Mouse (Mus musculus) kidney, adult 2 months (tissue): ENCODE results near the gene Egfr. TPM values are rescaled to one million over a fixed set of nuclear protein-coding genes. Genes with fewer than 3 reads are reported as not detected.

Experiments used
- DNase-seq: peaks from one replicate; pipeline ENCODE4 v3.0.0; 2021
- H3K27ac ChIP-seq: fragments of 200-500 bp; 2 replicates; pipeline ENCODE4 v1.5.1; 2012; ENCODE audit warnings: low read depth, low read length, control low read depth, inconsistent platforms; ENCODE audit not compliant: insufficient read depth
- H3K27me3 ChIP-seq: fragments of 200-500 bp; replicated peaks from 2 replicates; pipeline ENCODE4 v1.6.1; 2012; ENCODE audit warnings: mild to moderate bottlenecking, moderate library complexity, low read length, inconsistent platforms; ENCODE audit not compliant: control insufficient read depth, insufficient read depth
- H3K36me3 ChIP-seq: fragments of 200-500 bp; 2 replicates; pipeline ENCODE4 v1.6.1; 2012; ENCODE audit warnings: mild to moderate bottlenecking, moderate library complexity, low read length, inconsistent platforms; ENCODE audit not compliant: control insufficient read depth, insufficient read depth
- H3K4me1 ChIP-seq: fragments of 200-500 bp; 2 replicates; pipeline ENCODE4 v1.6.1; 2011; ENCODE audit warnings: low read length; ENCODE audit not compliant: control insufficient read depth, insufficient read depth
- H3K4me3 ChIP-seq: fragments of 200-500 bp; 2 replicates; pipeline ENCODE4 v1.5.1; 2011; ENCODE audit warnings: mild to moderate bottlenecking, low read depth, low read length, control low read depth; ENCODE audit not compliant: insufficient read depth
- CTCF ChIP-seq: fragments of 200-500 bp; conservative IDR thresholded peaks from 2 replicates; pipeline ENCODE4 v1.5.1; 2011; ENCODE audit warnings: low read depth, mild to moderate bottlenecking, control low read depth, low read length, moderate library complexity, mixed read lengths; ENCODE audit not compliant: insufficient read depth, insufficient read length
- POLR2A ChIP-seq: fragments of 200-500 bp; IDR thresholded peaks from one replicate; pipeline ENCODE4 v1.6.1; 2011; ENCODE audit warnings: low read depth, low read length, control low read depth
- WGBS: fragments of 180-500 bp; shearing (Covaris S2); methylation state at CpG from one replicate; pipeline ENCODE4 v1.1.7; 2018; 5-methylcytosine and 5-hydroxymethylcytosine counted together
- polyA plus RNA-seq: library from polyadenylated mRNA; depleted of rRNA; stranded (reverse); fragments of >200 nt; gene quantifications from 2 replicates; pipeline ENCODE4 v1.2.3, GENCODE M21; 2012

Gene Egfr
- polyA plus RNA-seq, 1 experiment: 19.9 TPM

GRCm38 (mm10) chr11:16817336-16818034 is 65.5 kb downstream of the Egfr start:
- Histone ChIP-seq H3K27me3 (no peaks in the 10 kb centered on the region), H3K4me3 (no peak overlapping the region), H3K27ac (no peak overlapping the region), H3K4me1 (no peaks in the 10 kb centered on the region), H3K36me3 (no peaks in the 10 kb centered on the region)
- no peak for DNase-seq
- TF ChIP-seq POLR2A (no peak), CTCF (no peak)
- WGBS: 77% methylated on average over 6 of the region's 6 CpGs

DNA sequence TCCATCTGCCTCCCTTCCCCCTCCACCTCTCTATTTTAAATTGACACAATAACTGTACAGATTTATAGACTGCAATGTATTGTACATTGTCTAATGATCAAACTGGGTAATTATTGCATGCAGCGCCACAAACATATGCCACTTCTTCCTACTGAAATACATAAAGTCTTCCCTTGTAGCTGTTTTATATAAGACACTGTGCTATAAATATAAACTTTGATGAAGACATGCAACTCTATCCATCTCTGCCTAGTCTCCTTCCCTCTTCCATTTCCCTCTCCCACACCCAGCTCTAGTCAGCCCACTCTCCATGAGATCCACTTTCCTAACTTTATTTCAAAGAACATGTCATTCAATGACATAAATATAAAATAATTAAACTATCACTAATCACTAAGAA is 67.4 kb downstream of the Egfr start:
- H3K27ac ChIP-seq: no peak overlapping the region
- H3K4me1 ChIP-seq: no peaks in the 10 kb centered on the region
- H3K27me3 ChIP-seq: no peaks in the 10 kb centered on the region
- H3K4me3 ChIP-seq: no peak overlapping the region
- WGBS: 97% methylated on average over 1 of the region's 1 CpGs
- no peak for TF ChIP-seq CTCF
- TF ChIP-seq POLR2A: no peak
- no peak for DNase-seq
- H3K36me3 ChIP-seq: no peaks in the 10 kb centered on the region

GRCm38 (mm10) chr11:16820138-16820537 is 68.1 kb downstream of the Egfr start:
- Histone ChIP-seq H3K4me3 (no peak overlapping the region), H3K27ac (no peak overlapping the region), H3K36me3 (no peaks in the 10 kb centered on the region), H3K27me3 (no peaks in the 10 kb centered on the region), H3K4me1 (no peaks in the 10 kb centered on the region)
- no peak for TF ChIP-seq POLR2A
- no peak for TF ChIP-seq CTCF
- 78% methylated on average over 6 of the region's 6 CpGs for WGBS
- no peak for DNase-seq

DNA sequence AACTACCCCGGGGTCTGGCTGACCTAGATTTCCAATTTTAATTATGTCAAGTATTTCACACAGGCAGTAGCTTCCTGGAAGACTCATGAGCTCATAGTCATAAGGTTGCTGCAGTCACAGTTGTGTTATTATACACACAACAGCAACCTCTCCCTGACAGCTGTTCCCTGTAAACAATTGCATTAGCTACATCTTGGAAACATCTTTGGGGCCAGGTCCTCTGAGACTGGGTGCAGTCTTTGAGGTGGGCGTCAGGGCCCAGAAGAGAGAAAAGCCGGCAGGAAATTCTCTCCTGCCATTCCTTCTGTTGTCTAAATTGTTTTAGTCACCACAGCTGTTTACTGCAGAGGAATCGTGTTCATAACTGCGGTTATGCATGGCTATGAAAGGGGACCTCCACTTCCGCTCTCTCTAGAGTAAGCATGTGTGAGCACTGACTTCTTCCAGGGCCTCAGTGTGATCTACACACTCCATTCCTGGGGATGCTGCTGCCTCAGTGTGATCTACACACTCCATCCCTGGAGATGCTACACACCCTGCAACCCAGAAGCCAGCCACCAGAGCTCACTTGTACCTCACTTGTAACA is 69.8 kb downstream of the Egfr start:
- Histone ChIP-seq H3K27ac (no peak overlapping the region), H3K4me3 (no peak overlapping the region), H3K36me3 (no peaks in the 10 kb centered on the region), H3K27me3 (no peaks in the 10 kb centered on the region), H3K4me1 (no peaks in the 10 kb centered on the region)
- no peak for TF ChIP-seq POLR2A
- no peak for TF ChIP-seq CTCF
- WGBS: 81% methylated on average over 6 of the region's 6 CpGs
- DNase-seq: peak; percentile 24

GRCm38 (mm10) chr11:16823830-16824545 is 72.0 kb downstream of the Egfr start:
- WGBS: 90% methylated on average over 4 of the region's 4 CpGs
- H3K4me1 ChIP-seq: no peaks in the 10 kb centered on the region
- no peak for DNase-seq
- H3K36me3 ChIP-seq: no peaks in the 10 kb centered on the region
- TF ChIP-seq CTCF: no peak
- no peak for TF ChIP-seq POLR2A
- H3K27ac ChIP-seq: no peak overlapping the region
- H3K27me3 ChIP-seq: no peaks in the 10 kb centered on the region
- H3K4me3 ChIP-seq: no peak overlapping the region

DNA sequence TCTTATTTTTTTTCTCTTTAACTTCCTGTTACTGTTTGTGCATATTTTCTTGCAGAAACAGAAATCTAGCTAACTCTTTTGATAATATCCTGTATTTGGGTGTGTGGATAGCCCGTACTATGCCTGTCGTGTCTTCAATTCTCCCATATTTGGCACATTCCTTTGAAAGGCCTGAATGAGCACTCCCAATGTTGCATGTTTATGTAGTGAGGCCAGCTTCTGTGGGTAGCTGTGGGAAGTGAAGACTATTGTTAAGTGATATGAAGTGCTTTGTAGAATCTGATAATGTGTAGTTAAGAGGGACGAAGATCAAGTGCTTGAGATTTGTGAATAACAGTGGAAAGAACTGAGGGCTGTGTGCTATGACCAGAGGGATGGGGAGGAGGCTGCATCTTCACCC is 77.5 kb downstream of the Egfr start:
- H3K4me3 ChIP-seq: no peak overlapping the region
- no peak overlapping the region for H3K27ac ChIP-seq
- H3K36me3 ChIP-seq: no peaks in the 10 kb centered on the region
- 67% methylated on average over 3 of the region's 3 CpGs for WGBS
- H3K27me3 ChIP-seq: no peaks in the 10 kb centered on the region
- DNase-seq: no peak
- peaks cover 3% of the 10 kb centered on the region; the same call in 1 of the 2 replicates for H3K4me1 ChIP-seq
- TF ChIP-seq CTCF (no peak), POLR2A (no peak)

DNA sequence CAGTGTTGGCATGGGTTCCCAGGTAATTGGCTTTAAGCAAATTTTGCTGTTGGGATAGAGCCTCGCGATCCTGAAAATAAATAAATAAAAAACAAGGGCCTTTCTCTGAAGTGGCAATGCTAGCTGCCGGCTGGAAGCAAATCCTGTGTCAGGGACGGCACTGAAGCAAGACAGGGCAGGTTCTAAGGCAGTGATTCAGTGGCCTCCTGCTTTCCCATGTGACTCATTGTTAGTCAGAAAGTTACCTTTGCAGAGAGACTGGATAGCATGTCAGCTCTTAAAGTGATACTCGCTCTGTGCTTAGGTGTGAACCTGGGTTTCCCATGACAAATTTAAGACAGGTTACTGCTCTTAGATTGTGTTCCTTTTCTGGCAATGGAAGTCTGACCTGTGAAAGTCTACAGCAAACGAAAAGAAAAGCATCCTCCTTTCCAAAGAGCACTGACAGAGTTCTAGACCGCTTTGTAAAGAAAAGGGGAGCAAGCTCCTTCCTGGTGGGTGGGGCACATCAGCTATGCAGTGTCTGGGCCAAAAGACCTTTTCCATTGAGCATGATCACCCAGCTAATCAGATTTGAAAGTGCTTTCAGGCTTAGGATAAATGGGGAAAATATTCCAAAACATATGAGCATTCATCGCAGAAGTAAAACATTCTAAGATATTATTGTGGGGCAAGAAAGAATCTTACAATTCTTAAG is 78.7 kb downstream of the Egfr start:
- WGBS: 58% methylated on average over 8 of the region's 8 CpGs
- Histone ChIP-seq H3K36me3 (no peaks in the 10 kb centered on the region), H3K4me1 (peaks cover 3% of the 10 kb centered on the region; the same call in 1 of the 2 replicates), H3K27me3 (no peaks in the 10 kb centered on the region), H3K4me3 (no peak overlapping the region), H3K27ac (no peak overlapping the region)
- DNase-seq: no peak
- TF ChIP-seq CTCF (no peak), POLR2A (no peak)
